Mouse (Mus musculus) thymus, postnatal 0 days (tissue): ENCODE data around the gene Nell1. TPM values are rescaled to one million over a fixed set of nuclear protein-coding genes. Genes with fewer than 3 reads are reported as not detected.

Source experiments
- DNase-seq: peaks from one replicate; pipeline ENCODE4 v3.0.0-alpha.2; 2015; ENCODE audit warnings: low spot score
- polyA plus RNA-seq: library from polyadenylated mRNA; unstranded; fragments of >200 nt; fragmentation: Nextera tagmentation; extraction: Ambion mirVana; gene quantifications from 2 replicates; pipeline ENCODE4 v1.2.1, GENCODE M21; 2015

Gene Nell1
- polyA plus RNA-seq, 1 experiment from 2014 or later = 0.10 TPM

- no peak for DNase-seq
Observed at GRCm38 (mm10) chr7:50041112-50041511, 66.4 kb downstream of the Nell1 start.

GRCm38 (mm10) chr7:50050144-50050543, 75.5 kb downstream of the Nell1 start:
- DNase-seq = no peak

- DNase-seq = no peak
Observed at GRCm38 (mm10) chr7:50053704-50054103, 79.0 kb downstream of the Nell1 start.

GRCm38 (mm10) chr7:50094461-50094860, 119.8 kb downstream of the Nell1 start:
- no peak for DNase-seq

- no peak for DNase-seq
Observed at GRCm38 (mm10) chr7:50105612-50106321, 131.1 kb downstream of the Nell1 start.

GRCm38 (mm10) chr7:50107261-50107660, 132.6 kb downstream of the Nell1 start:
- no peak for DNase-seq

- no peak for DNase-seq
Observed at GRCm38 (mm10) chr7:50118348-50118747, 143.7 kb downstream of the Nell1 start.

- DNase-seq = no peak
Observed at GRCm38 (mm10) chr7:50137706-50138105, 163.0 kb downstream of the Nell1 start.

GRCm38 (mm10) chr7:50149326-50149725, 174.7 kb downstream of the Nell1 start:
- DNase-seq = no peak

GRCm38 (mm10) chr7:50150838-50151237, 176.2 kb downstream of the Nell1 start:
- no peak for DNase-seq

GRCm38 (mm10) chr7:50153618-50154017, 179.0 kb downstream of the Nell1 start:
- no peak for DNase-seq

GRCm38 (mm10) chr7:50162602-50163001, 187.9 kb downstream of the Nell1 start:
- no peak for DNase-seq

- DNase-seq = no peak
Observed at GRCm38 (mm10) chr7:50168778-50169177, 194.1 kb downstream of the Nell1 start.

GRCm38 (mm10) chr7:50186306-50186705, 211.6 kb downstream of the Nell1 start:
- DNase-seq = no peak

- DNase-seq = no peak
Observed at GRCm38 (mm10) chr7:50193955-50194354, 219.3 kb downstream of the Nell1 start.

GRCm38 (mm10) chr7:50195080-50195611, 220.5 kb downstream of the Nell1 start:
- DNase-seq = no peak

- DNase-seq = no peak
Observed at GRCm38 (mm10) chr7:50205268-50205667, 230.6 kb downstream of the Nell1 start.

- no peak for DNase-seq
Observed at GRCm38 (mm10) chr7:50210678-50211251, 236.1 kb downstream of the Nell1 start.

- no peak for DNase-seq
Observed at GRCm38 (mm10) chr7:50221849-50222248, 247.2 kb downstream of the Nell1 start.

GRCm38 (mm10) chr7:50226621-50227020, 252.0 kb downstream of the Nell1 start:
- no peak for DNase-seq

GRCm38 (mm10) chr7:50228273-50228672, 253.6 kb downstream of the Nell1 start:
- DNase-seq = no peak

GRCm38 (mm10) chr7:50241213-50241612, 266.5 kb downstream of the Nell1 start:
- DNase-seq = no peak
